22 mouse cellular contexts compared by ENCODE assay signal in genomic region chr9:15263487-15263886, GRCm38 (mm10). TPM values are rescaled to one million over a fixed set of nuclear protein-coding genes. Genes with fewer than 3 reads are reported as not detected.
DNase-seq lines count a peak whose midpoint lies in the region; TF ChIP-seq lines count a peak whose summit lies in the region.
"Had no signal": no experiment of that assay in that cellular context is flagged by ENCODE, and none has a peak within 500 bp of the region (broad histone marks: within the 10 kb centered on the region; RNA-seq: fewer than 3 reads in every experiment).

No protein-coding gene starts in this region.

- H3K36me3 ChIP-seq in E14TG2a.4 (ENCODE audit: insufficient read depth, low read length) = peaks cover 87% of the 10 kb centered on the region
- peaks cover 86% of the 10 kb centered on the region for H3K36me3 ChIP-seq in forebrain, embryonic 10.5 days (replicated peaks)

- peak; percentile 55 for DNase-seq in cerebellum, adult 11-12 months
- peak; percentile 58 for DNase-seq in cerebellum, adult 9-10 months
- DNase-seq in cerebellum, postnatal 25 days = peak; percentile 64 to 76
- DNase-seq in left cerebral cortex, adult 18-20 months (ENCODE audit: low spot score in 2 of 2) = no peak
- DNase-seq in heart, adult 11 months = no peak
- DNase-seq in forebrain, embryonic 10.5 days (ENCODE audit: extremely low spot score, low spot score) = no peak
- no peak for DNase-seq in urinary bladder, postnatal 4 days (ENCODE audit: low spot score in 2 of 2)
- DNase-seq: adrenal gland, adult 2 months; adrenal gland, postnatal 36 days; gastrocnemius, adult 2 months; gastrocnemius, postnatal 36 days; heart, adult 18-20 months; heart, postnatal 10 days; heart, postnatal 4 days; kidney, adult 11 months; kidney, adult 9 months had no signal

- 98% methylated on average over 10 of the region's 10 CpGs for WGBS in forebrain, embryonic 10.5 days

- no peaks in the 10 kb centered on the region for H3K9me3 ChIP-seq in E14TG2a.4 (ENCODE audit: low read length)
- H3K9me3 ChIP-seq in forebrain, embryonic 10.5 days = no peaks in the 10 kb centered on the region
- H3K9me3 ChIP-seq: heart, embryonic 10.5 days; hindbrain, embryonic 12.5 days had no signal

- peaks cover 12% of the 10 kb centered on the region for H3K4me1 ChIP-seq in E14TG2a.4 (replicated peaks; ENCODE audit: low read depth, low read length)
- H3K4me1 ChIP-seq in forebrain, embryonic 10.5 days = no peaks in the 10 kb centered on the region
- H3K4me1 ChIP-seq: heart, embryonic 10.5 days; hindbrain, embryonic 12.5 days had no signal

- no peaks in the 10 kb centered on the region for H3K27me3 ChIP-seq in E14TG2a.4 (ENCODE audit: insufficient read depth, low read length)
- H3K27me3 ChIP-seq in forebrain, embryonic 10.5 days (ENCODE audit: poor library complexity, severe bottlenecking) = no peaks in the 10 kb centered on the region
- H3K27me3 ChIP-seq: hindbrain, embryonic 12.5 days; Patski had no signal

- no peak overlapping the region for H3K4me3 ChIP-seq in E14TG2a.4 (replicated peaks; ENCODE audit: low read length)
- no peak overlapping the region for H3K4me3 ChIP-seq in forebrain, embryonic 10.5 days
- H3K4me3 ChIP-seq: gastrocnemius, adult 2 months; heart, embryonic 10.5 days; hindbrain, embryonic 12.5 days had no signal

- TF ChIP-seq CTCF in E14TG2a.4 (conservative IDR thresholded peaks at IDR 0.05; ENCODE audit: low read length) = 0 out of 2 replicates have a peak, but pooled peaks have one; percentile 3

- no peak overlapping the region for H3K27ac ChIP-seq in forebrain, embryonic 10.5 days
- H3K27ac ChIP-seq: gastrocnemius, adult 2 months; heart, embryonic 10.5 days; hindbrain, embryonic 12.5 days; hindbrain, postnatal 0 days had no signal

RNA-seq across cellular contexts. Expression of gene Med17, which starts 16.2 kb away (rescaled TPM):
- total RNA-seq in left cerebral cortex, adult 18-20 months (2021) = 10 to 100 TPM; 33.0 to 35.4 TPM
- polyA plus RNA-seq in forebrain, embryonic 10.5 days (2016; fragmentation: Nextera tagmentation; extraction: Ambion mirVana) = 38.1 and 39.5 TPM in 2 replicates

RNA-seq across cellular contexts. Expression of gene Vstm5, which starts 24.6 kb away (rescaled TPM):
- total RNA-seq in left cerebral cortex, adult 18-20 months (2021) = 10 to 100 TPM in 1 of 2 experiments, 1 to 10 TPM in 1; 9.9 to 11.4 TPM
- polyA plus RNA-seq in forebrain, embryonic 10.5 days (2016; fragmentation: Nextera tagmentation; extraction: Ambion mirVana) = 0.34 and 0.68 TPM in 2 replicates
- total RNA-seq: gastrocnemius, adult 2 months had no signal
- polyA plus RNA-seq: C2C12 had no signal

RNA-seq across cellular contexts. Expression of gene Taf1d, which starts 42.5 kb away (rescaled TPM):
- 10 to 100 TPM; 21.7 to 36.3 TPM for total RNA-seq in left cerebral cortex, adult 18-20 months (2021)
- polyA plus RNA-seq in forebrain, embryonic 10.5 days (2016; fragmentation: Nextera tagmentation; extraction: Ambion mirVana) = 100 and 110 TPM in 2 replicates

RNA-seq across cellular contexts. Expression of gene 4931406C07Rik, which starts 42.8 kb away (rescaled TPM):
- total RNA-seq in left cerebral cortex, adult 18-20 months (2021) = 10 to 100 TPM; 15.1 to 18.3 TPM
- 4.4 and 5.2 TPM in 2 replicates for polyA plus RNA-seq in forebrain, embryonic 10.5 days (2016; fragmentation: Nextera tagmentation; extraction: Ambion mirVana)

Comparison
In these comparisons a context has a peak if more than half of its experiments do, and no peak if none do; other contexts are left out.
1. DNase-seq: peak in cerebellum, adult 11-12 months (single experiment), cerebellum, adult 9-10 months (single experiment) and cerebellum, postnatal 25 days (2 of 2); none in left cerebral cortex, adult 18-20 months (0 of 2), heart, adult 11 months (single experiment), forebrain, embryonic 10.5 days (single experiment) and urinary bladder, postnatal 4 days (0 of 2).